Mouse (Mus musculus): Measurements from ENCODE around the gene Arhgap6. TPM values are rescaled to one million over a fixed set of nuclear protein-coding genes. Genes with fewer than 3 reads are reported as not detected.

The Arhgap6 gene
- polyA plus RNA-seq, 1 experiment from 2014 or later: 1.2 TPM

GRCm38 (mm10) chrX:169094601-169095000 is 299.7 kb downstream of the Arhgap6 start:
- Histone ChIP-seq H3K4me1 (ENCODE audit: control insufficient read depth, insufficient read depth, low read length) (no peaks in the 10 kb centered on the region), H3K27ac (replicated peaks; ENCODE audit: low read depth, low read length) (no peak overlapping the region), H3K27me3 (ENCODE audit: control insufficient read depth, insufficient read depth, low read length) (no peaks in the 10 kb centered on the region), H3K9ac (replicated peaks; ENCODE audit: low read length) (no peak overlapping the region), H3K36me3 (replicated peaks; ENCODE audit: control insufficient read depth, insufficient read depth, low read depth, low read length) (no peaks in the 10 kb centered on the region), H3K4me3 (ENCODE audit: low read depth, low read length) (no peak overlapping the region), H3K9me3 (replicated peaks; ENCODE audit: control insufficient read depth, low read length) (no peaks in the 10 kb centered on the region), H3K4me2 (ENCODE audit: low read depth, low read length) (no peak overlapping the region)
- ATAC-seq (replicated peaks; ENCODE audit: insufficient number of reproducible peaks, low FRiP score, low TSS enrichment, low read depth) (no peak), DNase-seq (ENCODE audit: low spot score) (no peak)
- WGBS: 85% methylated on average over 2 of the region's 2 CpGs

DNA sequence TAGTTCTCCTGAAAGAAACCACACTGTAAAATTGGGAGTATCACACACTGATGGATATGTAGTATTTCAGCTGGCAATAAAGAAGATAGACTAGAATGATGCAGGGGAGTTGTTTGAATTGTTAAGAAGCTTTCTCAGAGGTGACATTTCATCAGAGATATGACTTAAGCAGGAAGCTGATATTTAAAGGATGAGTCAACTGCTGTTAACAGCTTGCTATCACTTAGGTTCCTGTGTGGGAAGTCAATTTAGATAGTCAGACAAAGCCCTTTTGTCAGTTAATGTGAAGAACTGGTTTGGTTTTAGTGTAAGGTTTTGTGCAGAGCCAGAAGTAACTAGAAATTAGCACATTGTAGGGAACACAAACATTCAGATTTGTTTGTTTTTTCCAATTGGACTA is 300.7 kb downstream of the Arhgap6 start:
- Histone ChIP-seq H3K9me3 (replicated peaks; ENCODE audit: control insufficient read depth, low read length) (no peaks in the 10 kb centered on the region), H3K4me2 (ENCODE audit: low read depth, low read length) (no peak overlapping the region), H3K9ac (replicated peaks; ENCODE audit: low read length) (no peak overlapping the region), H3K36me3 (replicated peaks; ENCODE audit: control insufficient read depth, insufficient read depth, low read depth, low read length) (no peaks in the 10 kb centered on the region), H3K27me3 (ENCODE audit: control insufficient read depth, insufficient read depth, low read length) (no peaks in the 10 kb centered on the region), H3K4me1 (ENCODE audit: control insufficient read depth, insufficient read depth, low read length) (no peaks in the 10 kb centered on the region), H3K4me3 (ENCODE audit: low read depth, low read length) (no peak overlapping the region), H3K27ac (replicated peaks; ENCODE audit: low read depth, low read length) (no peak overlapping the region)
- no peak for DNase-seq (ENCODE audit: low spot score)
- ATAC-seq (replicated peaks; ENCODE audit: insufficient number of reproducible peaks, low FRiP score, low TSS enrichment, low read depth): no peak

- no peak overlapping the region for H3K9ac ChIP-seq (replicated peaks; ENCODE audit: low read length)
- no peak overlapping the region for H3K27ac ChIP-seq (replicated peaks; ENCODE audit: low read depth, low read length)
- no peak overlapping the region for H3K4me2 ChIP-seq (ENCODE audit: low read depth, low read length)
- no peaks in the 10 kb centered on the region for H3K4me1 ChIP-seq (ENCODE audit: control insufficient read depth, insufficient read depth, low read length)
- WGBS: 70% methylated on average over 1 of the region's 1 CpGs
- H3K4me3 ChIP-seq (ENCODE audit: low read depth, low read length): no peak overlapping the region
- ATAC-seq (replicated peaks; ENCODE audit: insufficient number of reproducible peaks, low FRiP score, low TSS enrichment, low read depth) (no peak), DNase-seq (ENCODE audit: low spot score) (no peak)
- no peaks in the 10 kb centered on the region for H3K27me3 ChIP-seq (ENCODE audit: control insufficient read depth, insufficient read depth, low read length)
- H3K9me3 ChIP-seq (replicated peaks; ENCODE audit: control insufficient read depth, low read length): no peaks in the 10 kb centered on the region
- H3K36me3 ChIP-seq (replicated peaks; ENCODE audit: control insufficient read depth, insufficient read depth, low read depth, low read length): no peaks in the 10 kb centered on the region
These were observed 307.8 kb downstream of the Arhgap6 start for GRCm38 (mm10) chrX:169102665-169103064.

- no peak overlapping the region for H3K27ac ChIP-seq (replicated peaks; ENCODE audit: low read depth, low read length)
- WGBS: 50% methylated on average over 4 of the region's 4 CpGs
- no peaks in the 10 kb centered on the region for H3K36me3 ChIP-seq (replicated peaks; ENCODE audit: control insufficient read depth, insufficient read depth, low read depth, low read length)
- H3K9me3 ChIP-seq (replicated peaks; ENCODE audit: control insufficient read depth, low read length): no peaks in the 10 kb centered on the region
- DNase-seq (ENCODE audit: low spot score): no peak
- H3K4me1 ChIP-seq (ENCODE audit: control insufficient read depth, insufficient read depth, low read length): no peaks in the 10 kb centered on the region
- H3K4me2 ChIP-seq (ENCODE audit: low read depth, low read length): no peak overlapping the region
- no peak for ATAC-seq (replicated peaks; ENCODE audit: insufficient number of reproducible peaks, low FRiP score, low TSS enrichment, low read depth)
- no peak overlapping the region for H3K9ac ChIP-seq (replicated peaks; ENCODE audit: low read length)
- no peak overlapping the region for H3K4me3 ChIP-seq (ENCODE audit: low read depth, low read length)
- H3K27me3 ChIP-seq (ENCODE audit: control insufficient read depth, insufficient read depth, low read length): no peaks in the 10 kb centered on the region
These were observed 311.2 kb downstream of the Arhgap6 start for GRCm38 (mm10) chrX:169106048-169106622.

DNA sequence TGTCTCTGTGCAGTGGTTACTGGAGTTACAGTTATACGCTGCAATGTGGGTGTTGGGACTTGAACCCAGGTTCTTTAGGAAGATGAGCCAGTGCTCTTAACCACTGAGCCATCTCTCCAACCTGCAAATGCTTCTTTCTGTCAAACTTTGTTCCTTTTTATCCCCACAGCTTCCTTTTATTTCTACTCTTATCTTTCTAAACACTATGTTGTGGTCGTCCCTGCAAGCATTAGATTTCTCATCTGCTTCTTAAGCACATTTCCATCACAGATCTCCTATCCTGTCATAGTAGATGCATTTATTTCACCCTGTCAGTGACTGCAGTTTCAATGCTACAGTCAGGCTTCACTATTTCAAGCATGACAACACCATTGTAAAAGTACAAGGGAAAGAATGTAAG is 312.5 kb downstream of the Arhgap6 start:
- Histone ChIP-seq H3K9me3 (replicated peaks; ENCODE audit: control insufficient read depth, low read length) (no peaks in the 10 kb centered on the region), H3K27me3 (ENCODE audit: control insufficient read depth, insufficient read depth, low read length) (no peaks in the 10 kb centered on the region), H3K4me3 (ENCODE audit: low read depth, low read length) (no peak overlapping the region), H3K4me1 (ENCODE audit: control insufficient read depth, insufficient read depth, low read length) (no peaks in the 10 kb centered on the region), H3K27ac (replicated peaks; ENCODE audit: low read depth, low read length) (no peak overlapping the region), H3K36me3 (replicated peaks; ENCODE audit: control insufficient read depth, insufficient read depth, low read depth, low read length) (no peaks in the 10 kb centered on the region), H3K9ac (replicated peaks; ENCODE audit: low read length) (no peak overlapping the region), H3K4me2 (ENCODE audit: low read depth, low read length) (no peak overlapping the region)
- 91% methylated on average over 2 of the region's 2 CpGs for WGBS
- DNase-seq (ENCODE audit: low spot score): no peak
- no peak for ATAC-seq (replicated peaks; ENCODE audit: insufficient number of reproducible peaks, low FRiP score, low TSS enrichment, low read depth)

DNA sequence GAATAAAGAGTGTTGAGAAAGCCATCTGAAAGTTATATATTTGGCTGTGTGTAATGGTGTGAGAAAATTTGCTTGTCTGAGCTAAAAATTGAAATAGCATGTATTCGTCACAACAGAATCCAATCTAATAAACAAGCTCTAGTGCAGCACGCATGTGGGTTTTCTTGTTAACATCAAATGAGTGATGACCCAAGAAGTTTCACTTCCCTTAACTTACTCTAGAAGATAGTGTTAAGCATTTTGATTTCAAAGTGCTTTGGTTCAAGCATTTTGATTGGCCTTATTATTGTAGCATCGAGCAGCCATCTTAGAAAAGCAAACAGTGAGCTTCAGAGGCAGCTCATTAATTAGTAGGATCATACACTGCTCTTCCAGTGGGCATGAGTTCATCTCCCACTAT is 315.1 kb downstream of the Arhgap6 start:
- no peaks in the 10 kb centered on the region for H3K27me3 ChIP-seq (ENCODE audit: control insufficient read depth, insufficient read depth, low read length)
- no peaks in the 10 kb centered on the region for H3K9me3 ChIP-seq (replicated peaks; ENCODE audit: control insufficient read depth, low read length)
- no peak overlapping the region for H3K9ac ChIP-seq (replicated peaks; ENCODE audit: low read length)

GRCm38 (mm10) chrX:169112662-169113061 is 317.8 kb downstream of the Arhgap6 start:
- H3K27ac ChIP-seq (replicated peaks; ENCODE audit: low read depth, low read length): no peak overlapping the region
- H3K9ac ChIP-seq (replicated peaks; ENCODE audit: low read length): no peak overlapping the region
- DNase-seq (ENCODE audit: low spot score) (no peak), ATAC-seq (replicated peaks; ENCODE audit: insufficient number of reproducible peaks, low FRiP score, low TSS enrichment, low read depth) (no peak)
- no peaks in the 10 kb centered on the region for H3K9me3 ChIP-seq (replicated peaks; ENCODE audit: control insufficient read depth, low read length)
- H3K27me3 ChIP-seq (ENCODE audit: control insufficient read depth, insufficient read depth, low read length): no peaks in the 10 kb centered on the region
- no peaks in the 10 kb centered on the region for H3K4me1 ChIP-seq (ENCODE audit: control insufficient read depth, insufficient read depth, low read length)
- no peaks in the 10 kb centered on the region for H3K36me3 ChIP-seq (replicated peaks; ENCODE audit: control insufficient read depth, insufficient read depth, low read depth, low read length)
- no peak overlapping the region for H3K4me3 ChIP-seq (ENCODE audit: low read depth, low read length)
- H3K4me2 ChIP-seq (ENCODE audit: low read depth, low read length): no peak overlapping the region
- 58% methylated on average over 4 of the region's 4 CpGs for WGBS

More for the DNA sequence above, 315.1 kb downstream of the Arhgap6 start:
- Histone ChIP-seq H3K36me3 (replicated peaks; ENCODE audit: control insufficient read depth, insufficient read depth, low read depth, low read length) (no peaks in the 10 kb centered on the region), H3K4me3 (ENCODE audit: low read depth, low read length) (no peak overlapping the region), H3K4me1 (ENCODE audit: control insufficient read depth, insufficient read depth, low read length) (no peaks in the 10 kb centered on the region), H3K4me2 (ENCODE audit: low read depth, low read length) (no peak overlapping the region), H3K27ac (replicated peaks; ENCODE audit: low read depth, low read length) (no peak overlapping the region)
- ATAC-seq (replicated peaks; ENCODE audit: insufficient number of reproducible peaks, low FRiP score, low TSS enrichment, low read depth) (no peak), DNase-seq (ENCODE audit: low spot score) (no peak)
- 93% methylated on average over 3 of the region's 3 CpGs for WGBS

DNA sequence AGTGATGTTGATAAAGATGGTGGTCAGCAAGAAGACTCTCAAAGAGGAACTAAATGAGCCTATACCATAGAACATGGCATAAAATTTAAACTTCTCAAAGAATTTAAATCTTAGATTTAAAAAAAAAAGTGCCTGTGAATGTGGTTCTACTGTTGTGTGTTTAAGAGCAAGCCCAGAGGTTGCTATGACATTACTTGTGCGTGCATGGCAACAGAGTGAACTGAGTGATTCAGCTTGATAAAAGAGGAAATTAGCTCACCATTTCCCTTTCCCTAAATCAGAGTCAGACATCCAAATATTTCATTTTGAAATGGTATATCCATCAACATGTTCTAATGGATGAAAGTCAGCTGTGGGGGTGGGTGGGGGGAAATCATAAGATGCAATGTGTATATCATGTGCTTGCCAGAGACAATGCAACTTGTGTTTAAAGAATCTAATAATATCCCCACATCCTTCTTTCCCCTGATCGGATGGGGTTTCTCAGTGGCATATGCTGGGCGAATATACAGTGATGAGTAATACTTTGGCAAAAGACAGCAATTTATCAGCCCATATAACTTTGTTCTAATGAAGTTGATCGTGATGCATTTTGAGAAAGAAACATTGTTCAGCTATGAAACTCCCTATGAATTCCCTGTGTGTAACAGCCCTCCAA is 328.3 kb downstream of the Arhgap6 start:
- Histone ChIP-seq H3K4me2 (ENCODE audit: low read depth, low read length) (no peak overlapping the region), H3K27ac (replicated peaks; ENCODE audit: low read depth, low read length) (no peak overlapping the region), H3K9me3 (replicated peaks; ENCODE audit: control insufficient read depth, low read length) (no peaks in the 10 kb centered on the region), H3K9ac (replicated peaks; ENCODE audit: low read length) (no peak overlapping the region), H3K4me1 (ENCODE audit: control insufficient read depth, insufficient read depth, low read length) (no peaks in the 10 kb centered on the region), H3K27me3 (ENCODE audit: control insufficient read depth, insufficient read depth, low read length) (no peaks in the 10 kb centered on the region), H3K4me3 (ENCODE audit: low read depth, low read length) (no peak overlapping the region), H3K36me3 (replicated peaks; ENCODE audit: control insufficient read depth, insufficient read depth, low read depth, low read length) (no peaks in the 10 kb centered on the region)
- DNase-seq (ENCODE audit: low spot score): no peak
- 90% methylated on average over 4 of the region's 4 CpGs for WGBS
- no peak for ATAC-seq (replicated peaks; ENCODE audit: insufficient number of reproducible peaks, low FRiP score, low TSS enrichment, low read depth)

Measured in embryonic facial prominence, embryonic 11.5 days (tissue).